In the genomic region with DNA sequence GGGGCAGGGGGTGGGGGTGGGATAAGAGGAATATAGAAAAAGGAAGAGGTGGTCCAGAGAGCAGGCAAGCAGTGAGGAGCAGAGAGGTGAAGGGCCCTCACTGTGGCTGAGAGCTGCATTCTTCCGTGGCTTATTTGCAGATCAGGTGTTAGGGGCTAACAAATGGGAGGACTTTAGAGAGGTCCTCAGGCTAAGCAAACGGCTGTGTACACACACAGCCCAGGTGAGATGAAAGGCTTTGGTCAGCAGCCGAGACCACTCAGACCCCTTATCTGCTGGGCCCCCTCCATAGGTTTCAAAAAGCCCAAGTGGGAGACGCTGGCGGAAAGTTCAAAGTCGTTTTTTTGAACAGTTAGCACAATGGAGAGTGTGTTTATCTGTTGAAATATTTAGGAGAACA, we compare ENCODE assay signal across 25 mouse cellular contexts.
DNase-seq lines count a peak whose midpoint lies in the region; ATAC-seq and TF ChIP-seq lines count a peak whose summit lies in the region.
"Had no signal": no experiment of that assay in that cellular context is flagged by ENCODE, and none has a peak within 500 bp of the region (broad histone marks: within the 10 kb centered on the region; RNA-seq: fewer than 3 reads in every experiment).

No protein-coding gene starts in this region.

- no peak for TF ChIP-seq POLR2A in lung, adult 2 months (IDR thresholded peaks at IDR 0.05; ENCODE audit: borderline replicate concordance, extremely low read depth, low read depth, low read length)

- no peaks in the 10 kb centered on the region for H3K9me3 ChIP-seq in lung, embryonic 16.5 days (ENCODE audit: control insufficient read depth, low read length)
- no peaks in the 10 kb centered on the region for H3K9me3 ChIP-seq in stomach, postnatal 0 days (ENCODE audit: control insufficient read depth, low read length)
- H3K9me3 ChIP-seq: forebrain, embryonic 13.5 days; heart, embryonic 10.5 days; heart, embryonic 15.5 days; hindbrain, embryonic 12.5 days; limb, embryonic 12.5 days; liver, embryonic 15.5 days; midbrain, embryonic 10.5 days; midbrain, embryonic 15.5 days had no signal

- no peaks in the 10 kb centered on the region for H3K27me3 ChIP-seq in lung, embryonic 16.5 days (ENCODE audit: control insufficient read depth, insufficient read depth, low read depth, low read length)
- H3K27me3 ChIP-seq in stomach, postnatal 0 days (ENCODE audit: control insufficient read depth, insufficient read depth, low read length) = no peaks in the 10 kb centered on the region
- H3K27me3 ChIP-seq: hindbrain, embryonic 12.5 days had no signal

- no peak for TF ChIP-seq EP300 in stomach, postnatal 0 days (optimal IDR thresholded peaks at IDR 0.05)

- TF ChIP-seq CTCF in lung, adult 2 months (IDR thresholded peaks at IDR 0.05; ENCODE audit: insufficient read depth, low read length) = no peak
- no peak for TF ChIP-seq CTCF in stomach, postnatal 0 days (IDR thresholded peaks at IDR 0.05; ENCODE audit: low read depth)

- H3K4me3 ChIP-seq in lung, adult 2 months (replicated peaks; ENCODE audit: extremely low read depth, low read depth, low read length) = no peak overlapping the region
- H3K4me3 ChIP-seq in lung, embryonic 16.5 days (ENCODE audit: low read length) = no peak overlapping the region
- no peak overlapping the region for H3K4me3 ChIP-seq in stomach, postnatal 0 days (ENCODE audit: low read depth, low read length)
- H3K4me3 ChIP-seq: forebrain, embryonic 13.5 days; heart, embryonic 10.5 days; heart, embryonic 15.5 days; hindbrain, embryonic 12.5 days; limb, embryonic 12.5 days; liver, embryonic 15.5 days; midbrain, embryonic 10.5 days; midbrain, embryonic 15.5 days had no signal

- ATAC-seq in lung, embryonic 16.5 days (ENCODE audit: low read depth) = peak; percentile 98
- ATAC-seq in stomach, postnatal 0 days (ENCODE audit: low FRiP score, low TSS enrichment) = peak; percentile 53; the same call in 1 of the 2 replicates
- ATAC-seq in CD4-positive, CD25-positive, alpha-beta regulatory T cell, adult 4 months = no peak
- ATAC-seq: forebrain, embryonic 13.5 days; intestine, embryonic 16.5 days; midbrain, embryonic 15.5 days had no signal

- no peak overlapping the region for H3K27ac ChIP-seq in lung, embryonic 16.5 days (ENCODE audit: low read length)
- H3K27ac ChIP-seq in stomach, postnatal 0 days (replicated peaks) = no peak overlapping the region
- H3K27ac ChIP-seq: forebrain, embryonic 13.5 days; heart, embryonic 10.5 days; heart, embryonic 15.5 days; hindbrain, embryonic 12.5 days; limb, embryonic 12.5 days; liver, embryonic 15.5 days; midbrain, embryonic 10.5 days; midbrain, embryonic 15.5 days had no signal

- DNase-seq in lung, adult 2 months = peak; percentile 52
- peak; percentile 82 for DNase-seq in lung, postnatal 36 days
- peak; percentile 40 for DNase-seq in stomach, postnatal 0 days (ENCODE audit: low spot score)
- no peak for DNase-seq in thymus, postnatal 0 days (ENCODE audit: low spot score)
- no peak for DNase-seq in ovary, postnatal 10 days (ENCODE audit: low spot score)
- DNase-seq: adrenal gland, postnatal 36 days; cerebellum, adult 18-20 months; cerebellum, postnatal 14 days; gastrocnemius, postnatal 14 days; kidney, adult 9 months; kidney, postnatal 14 days; layer of hippocampus, adult 9-11 months; thymus, adult 2 months; thymus, postnatal 4 days had no signal

- H3K4me1 ChIP-seq in lung, adult 2 months (ENCODE audit: control insufficient read depth, insufficient read depth, low read length) = no peaks in the 10 kb centered on the region; the same call in 1 of the 2 replicates
- H3K4me1 ChIP-seq in lung, embryonic 16.5 days (replicated peaks; ENCODE audit: control insufficient read depth, insufficient read depth, low read length) = peaks cover 6% of the 10 kb centered on the region
- no peaks in the 10 kb centered on the region for H3K4me1 ChIP-seq in stomach, postnatal 0 days (replicated peaks; ENCODE audit: control insufficient read depth, insufficient read depth)
- H3K4me1 ChIP-seq: forebrain, embryonic 13.5 days; heart, embryonic 15.5 days; hindbrain, embryonic 12.5 days; limb, embryonic 12.5 days; liver, embryonic 15.5 days; midbrain, embryonic 15.5 days had no signal

- H3K9ac ChIP-seq in lung, embryonic 16.5 days (ENCODE audit: low read length) = no peak overlapping the region
- H3K9ac ChIP-seq in stomach, postnatal 0 days (ENCODE audit: low read length) = no peak overlapping the region
- H3K9ac ChIP-seq: forebrain, embryonic 13.5 days; heart, embryonic 15.5 days; hindbrain, embryonic 12.5 days; limb, embryonic 12.5 days; liver, embryonic 15.5 days; midbrain, embryonic 15.5 days had no signal

- 31% methylated on average over 6 of the region's 6 CpGs for WGBS in lung, adult 2 months
- 24% methylated on average over 6 of the region's 6 CpGs for WGBS in lung, embryonic 16.5 days
- 24% methylated on average over 6 of the region's 6 CpGs for WGBS in stomach, postnatal 0 days

- H3K36me3 ChIP-seq in lung, embryonic 16.5 days (ENCODE audit: control insufficient read depth, insufficient read depth, low read length) = no peaks in the 10 kb centered on the region
- no peaks in the 10 kb centered on the region for H3K36me3 ChIP-seq in stomach, postnatal 0 days (ENCODE audit: control insufficient read depth, insufficient read depth, low read length)
- H3K36me3 ChIP-seq: heart, embryonic 10.5 days; heart, embryonic 15.5 days; hindbrain, embryonic 12.5 days; limb, embryonic 12.5 days; liver, embryonic 15.5 days; midbrain, embryonic 10.5 days; midbrain, embryonic 15.5 days had no signal

- H3K4me2 ChIP-seq in lung, embryonic 16.5 days (ENCODE audit: low read depth, low read length) = no peak overlapping the region
- H3K4me2 ChIP-seq in stomach, postnatal 0 days (replicated peaks; ENCODE audit: low read depth) = no peak overlapping the region
- H3K4me2 ChIP-seq: forebrain, embryonic 13.5 days; heart, embryonic 15.5 days; hindbrain, embryonic 12.5 days; limb, embryonic 12.5 days; liver, embryonic 15.5 days; midbrain, embryonic 15.5 days had no signal

Comparison
In these comparisons a context has a peak if more than half of its experiments do, and no peak if none do; other contexts are left out.
1. DNase-seq: peak in lung, adult 2 months (single experiment), lung, postnatal 36 days (single experiment) and stomach, postnatal 0 days (single experiment); none in thymus, postnatal 0 days (single experiment) and ovary, postnatal 10 days (single experiment).